Mouse (Mus musculus) myocyte (in vitro differentiated cells): ENCODE data around the gene 2510039O18Rik.

Experiments
- E2F4 ChIP-seq: IDR thresholded peaks from one replicate; pipeline ENCODE4 v1.6.1; 2011; ENCODE audit warnings: mild to moderate bottlenecking, control low read depth, moderate library complexity; ENCODE audit not compliant: insufficient read depth
- POLR2A ChIP-seq: IDR thresholded peaks from one replicate; pipeline ENCODE4 v1.6.1; 2011; ENCODE audit warnings: low read depth, mild to moderate bottlenecking, control low read depth, moderate library complexity; ENCODE audit not compliant: insufficient read length
- USF1 ChIP-seq: IDR thresholded peaks from one replicate; pipeline ENCODE4 v1.6.1; 2011; ENCODE audit warnings: low read depth, mild to moderate bottlenecking, control low read depth, moderate library complexity

DNA sequence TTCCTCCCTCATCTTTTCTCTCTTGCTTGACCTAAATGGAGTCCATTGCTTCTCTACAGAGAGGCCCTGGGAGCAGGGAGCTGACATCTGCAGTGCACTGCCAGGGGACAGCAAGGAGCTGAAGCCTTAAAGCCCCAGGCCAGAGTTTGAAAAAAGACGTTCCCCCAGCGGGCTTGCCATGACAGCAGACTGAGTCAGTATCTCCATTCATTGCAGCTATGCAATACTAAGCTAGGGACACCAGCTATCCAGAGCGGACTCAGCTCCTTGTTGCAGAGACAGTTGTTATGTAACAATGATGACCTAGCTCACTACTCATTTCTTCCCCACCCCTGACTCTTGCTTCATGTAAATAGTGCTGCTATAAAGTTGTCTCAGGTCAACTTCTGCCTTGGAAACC, 54.6 kb downstream of the 2510039O18Rik start:
- TF ChIP-seq USF1 (no peak), POLR2A (no peak), E2F4 (no peak)
